Mouse (Mus musculus) bone marrow, adult 2 months (tissue): ENCODE data around the gene Espn.

Experiments used
- CTCF ChIP-seq: fragments of 200-500 bp; IDR thresholded peaks from 2 replicates; pipeline ENCODE4 v1.5.1; 2011; ENCODE audit warnings: low read length, control low read depth; ENCODE audit not compliant: control insufficient read depth, insufficient read depth
- POLR2A ChIP-seq: fragments of 200-500 bp; IDR thresholded peaks from 2 replicates; pipeline ENCODE4 v1.6.1; 2011; ENCODE audit warnings: low read depth, mild to moderate bottlenecking, control low read depth, low read length, borderline replicate concordance; ENCODE audit not compliant: control insufficient read depth

GRCm38 (mm10) chr4:152109509-152109908 lies 42.7 kb downstream of the Espn start:
- no peak for TF ChIP-seq CTCF
- TF ChIP-seq POLR2A, result no peak
